Mouse (Mus musculus) testis, adult 2 months (tissue): ENCODE data around the gene Tpx2.

Experiments used
- CTCF ChIP-seq: fragments of 200-500 bp; IDR thresholded peaks from 2 replicates; pipeline ENCODE4 v1.5.1; 2012; ENCODE audit warnings: low read depth, mild to moderate bottlenecking, inconsistent platforms, low read length, moderate library complexity; ENCODE audit not compliant: control insufficient read depth, insufficient read depth, insufficient replicate concordance
- POLR2A ChIP-seq: fragments of 200-500 bp; IDR thresholded peaks from 2 replicates; pipeline ENCODE4 v1.6.1; 2012; ENCODE audit warnings: low read depth, mild to moderate bottlenecking, inconsistent platforms, low read length, moderate library complexity; ENCODE audit not compliant: control insufficient read depth

GRCm38 (mm10) chr2:152895834-152896233, 48.1 kb downstream of the Tpx2 start:
- no peak for TF ChIP-seq POLR2A
- no peak for TF ChIP-seq CTCF
